Mouse (Mus musculus) ovary, postnatal 36 days (tissue): ENCODE measurements at regions not wholly inside any gene's neighbourhood (a gene's known extent, or its start where the extent isn't known, plus 50 kb on each side); places are given as distances from the start of the nearest gene placed in this dataset.

Experiments
- DNase-seq: peaks from one replicate; pipeline ENCODE4 v3.0.0; 2022; ENCODE audit warnings: low spot score, mixed read lengths

DNA sequence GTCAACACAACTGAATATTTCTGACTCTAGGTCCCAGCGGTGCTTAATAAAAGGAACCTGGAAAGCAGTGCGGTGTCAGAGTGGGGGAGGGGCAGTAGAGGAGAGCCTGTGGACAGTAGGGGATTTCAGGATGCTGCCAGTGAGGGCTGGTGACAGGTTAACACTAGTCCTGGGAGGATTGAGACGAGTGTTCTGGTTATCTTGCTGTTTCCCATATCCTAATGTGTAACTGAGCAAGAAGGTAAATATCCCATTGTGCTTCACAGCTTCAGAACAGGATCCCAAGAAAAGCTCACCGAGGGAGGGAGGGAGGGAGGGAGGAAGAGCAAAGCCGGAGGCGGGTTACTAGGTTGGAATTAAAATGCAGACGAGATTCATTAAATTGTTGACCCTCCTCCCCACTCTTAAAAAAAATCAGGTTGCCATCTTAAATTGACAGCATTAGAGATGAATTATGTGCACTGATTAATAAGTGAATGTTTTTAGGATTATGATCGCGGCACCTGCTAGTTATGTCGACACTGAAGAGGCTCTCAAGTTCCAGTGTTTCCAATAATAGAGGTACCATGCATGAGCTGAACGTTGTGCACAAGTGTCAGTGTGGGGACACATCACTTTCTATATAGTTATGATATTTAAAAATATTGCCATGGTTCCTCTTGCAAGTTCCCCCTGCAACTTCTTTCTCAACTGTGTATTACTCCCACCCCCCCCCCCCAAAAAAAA lies 1053.3 kb downstream of the 5730522E02Rik start:
- no peak for DNase-seq

DNA sequence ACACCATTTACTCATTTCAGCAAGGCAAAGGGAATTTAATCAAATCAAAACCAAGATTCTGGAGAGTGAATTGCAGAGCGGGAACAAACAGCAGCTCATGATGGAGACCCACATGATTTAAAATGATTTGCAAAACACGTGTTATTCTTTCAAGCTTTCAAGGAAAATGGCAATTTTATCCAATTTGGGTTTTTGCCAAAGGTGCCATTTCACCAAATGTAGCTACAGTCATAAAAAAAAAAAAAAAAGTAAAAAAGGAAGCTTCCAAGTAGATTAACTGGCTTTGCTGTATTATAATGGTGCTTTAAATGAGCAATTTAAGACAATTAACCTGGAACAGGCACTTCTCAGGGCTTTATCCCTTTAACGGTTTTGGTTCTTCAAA lies 1052.7 kb downstream of the 5730522E02Rik start:
- no peak for DNase-seq

DNA sequence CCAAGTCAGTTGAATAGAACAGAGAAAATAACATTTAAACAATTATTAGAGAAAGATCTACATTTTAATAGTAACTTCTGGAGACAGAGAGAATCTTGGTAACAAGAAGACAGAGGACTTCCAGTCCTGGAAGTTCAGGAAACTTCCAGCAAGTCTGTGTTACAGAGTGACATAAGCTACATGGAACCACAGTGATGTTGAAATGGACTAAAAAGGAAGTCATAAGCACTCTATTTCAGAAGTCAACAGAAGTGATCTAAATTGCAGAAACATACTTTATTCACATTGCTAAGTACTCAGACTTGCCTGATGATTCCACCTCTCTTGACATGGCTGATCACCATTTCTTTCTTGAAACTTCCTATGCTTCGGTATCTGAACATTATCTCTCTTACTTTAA lies 1051.7 kb downstream of the 5730522E02Rik start:
- no peak for DNase-seq

DNA sequence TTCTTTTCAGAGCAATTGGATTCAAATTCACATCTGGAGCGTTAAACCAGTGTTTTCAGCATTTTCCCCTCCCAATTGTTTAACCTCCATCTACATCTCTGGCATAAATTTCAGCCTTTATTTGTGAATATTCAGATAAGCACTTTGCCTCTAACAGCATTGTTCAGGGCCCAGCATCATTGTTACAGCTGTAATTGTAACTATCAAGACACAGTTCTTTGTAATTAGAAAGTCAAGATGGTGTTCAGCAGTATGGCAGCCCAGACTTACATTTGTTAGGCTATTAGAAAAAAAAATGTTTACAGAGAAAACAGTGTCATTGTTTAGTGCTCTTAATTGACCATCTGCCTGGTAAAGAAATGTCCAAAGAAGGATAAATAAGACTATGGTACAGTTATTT lies 1042.6 kb downstream of the 5730522E02Rik start:
- DNase-seq = no peak

DNA sequence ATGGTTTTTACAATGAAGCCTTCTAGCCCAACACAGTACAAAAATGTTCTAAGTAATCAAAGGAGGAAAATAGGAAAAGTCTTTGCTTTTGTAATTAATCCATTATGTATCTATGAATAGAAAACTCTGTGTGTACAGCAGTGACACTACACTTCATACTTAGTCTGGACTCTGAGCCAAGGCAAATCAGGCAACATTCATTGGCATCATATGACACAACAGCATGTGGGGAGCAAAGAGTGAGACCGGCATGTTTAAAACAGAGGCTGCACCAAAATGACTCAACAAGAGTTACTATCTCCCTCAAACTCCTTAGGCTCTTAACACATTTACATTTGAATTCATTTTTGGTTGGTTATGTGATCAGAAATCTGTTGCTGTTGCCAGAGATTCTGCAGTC lies 1039.5 kb downstream of the 5730522E02Rik start:
- DNase-seq = no peak
